Mouse (Mus musculus): ENCODE measurements around the gene Usp35. TPM values are rescaled to one million over a fixed set of nuclear protein-coding genes. Genes with fewer than 3 reads are reported as not detected.

Gene Usp35
- polyA plus RNA-seq (2012; ENCODE audit: insufficient read depth, insufficient read length, low replicate concordance, missing spikeins), result not detected in 2 replicates

GRCm38 (mm10) chr7:97331726-97332666 lies at the start of gene Usp35, which contains the start of gene Kctd21:
Gene Usp35, minus strand, starts transcription at chr7:97332020.
Gene Kctd21, plus strand, starts transcription at chr7:97332327.
- Histone ChIP-seq H3K4me3 (ENCODE audit: insufficient read depth, low read depth, low read length) (peak within 1 kb of the TSS; percentile 96), H3K27ac (ENCODE audit: insufficient read depth, low read depth, low read length) (no peak within 1 kb of the TSS), H3K4me1 (ENCODE audit: control insufficient read depth, insufficient read depth, low read length) (peaks cover 36% of the 10 kb centered on the region)
- WGBS, result under 1% methylated on average over 68 of the region's 68 CpGs
- TF ChIP-seq CTCF (IDR thresholded peaks at IDR 0.05; ENCODE audit: insufficient read depth, low read depth, low read length) (no peak), POLR2A (IDR thresholded peaks at IDR 0.05; ENCODE audit: insufficient read depth, low read depth, low read length) (peak; percentile 58; the same call in 1 of the 2 replicates)

GRCm38 (mm10) chr7:97380500-97381123 lies 48.8 kb upstream of the Usp35 start:
- TF ChIP-seq CTCF (IDR thresholded peaks at IDR 0.05; ENCODE audit: insufficient read depth, low read depth, low read length) (no peak), POLR2A (IDR thresholded peaks at IDR 0.05; ENCODE audit: insufficient read depth, low read depth, low read length) (no peak)
- Histone ChIP-seq H3K4me1 (ENCODE audit: control insufficient read depth, insufficient read depth, low read length) (no peaks in the 10 kb centered on the region), H3K4me3 (ENCODE audit: insufficient read depth, low read depth, low read length) (no peak overlapping the region), H3K27ac (ENCODE audit: insufficient read depth, low read depth, low read length) (no peak overlapping the region)
- WGBS, result 94% methylated on average over 5 of the region's 5 CpGs

- WGBS, result 94% methylated on average over 5 of the region's 5 CpGs
- no peak for TF ChIP-seq POLR2A (IDR thresholded peaks at IDR 0.05; ENCODE audit: insufficient read depth, low read depth, low read length)
- TF ChIP-seq CTCF (IDR thresholded peaks at IDR 0.05; ENCODE audit: insufficient read depth, low read depth, low read length), result no peak
- Histone ChIP-seq H3K27ac (ENCODE audit: insufficient read depth, low read depth, low read length) (no peak overlapping the region), H3K4me1 (ENCODE audit: control insufficient read depth, insufficient read depth, low read length) (no peaks in the 10 kb centered on the region), H3K4me3 (ENCODE audit: insufficient read depth, low read depth, low read length) (no peak overlapping the region)
Measured at GRCm38 (mm10) chr7:97379304-97379703, 47.5 kb upstream of the Usp35 start.

DNA sequence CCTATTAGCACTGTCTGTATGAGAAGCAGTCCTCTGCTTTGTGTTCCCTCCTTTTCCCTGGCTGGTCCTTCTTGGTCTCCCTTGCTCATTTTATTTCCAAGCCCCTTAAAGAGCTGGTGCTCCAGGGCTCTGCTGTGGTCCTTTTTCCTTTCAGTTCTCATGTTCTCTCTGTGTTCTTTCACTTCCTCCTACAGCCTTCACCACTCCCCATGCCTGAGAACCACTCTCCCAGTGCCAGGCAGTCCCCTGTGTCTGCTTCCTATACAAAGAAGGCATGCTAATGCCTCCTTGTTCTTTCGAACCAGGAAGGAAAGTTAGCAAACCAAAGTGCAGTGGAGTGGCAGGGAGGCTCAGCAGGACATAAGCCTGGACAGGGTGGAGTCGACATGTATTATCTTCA lies 44.1 kb upstream of the Usp35 start:
- H3K4me1 ChIP-seq (ENCODE audit: control insufficient read depth, insufficient read depth, low read length), result no peaks in the 10 kb centered on the region; the same call in 1 of the 2 replicates
- H3K27ac ChIP-seq (ENCODE audit: insufficient read depth, low read depth, low read length), result no peak overlapping the region
- no peak overlapping the region for H3K4me3 ChIP-seq (ENCODE audit: insufficient read depth, low read depth, low read length)
- TF ChIP-seq CTCF (IDR thresholded peaks at IDR 0.05; ENCODE audit: insufficient read depth, low read depth, low read length) (no peak), POLR2A (IDR thresholded peaks at IDR 0.05; ENCODE audit: insufficient read depth, low read depth, low read length) (no peak)
- 68% methylated on average over 2 of the region's 2 CpGs for WGBS

DNA sequence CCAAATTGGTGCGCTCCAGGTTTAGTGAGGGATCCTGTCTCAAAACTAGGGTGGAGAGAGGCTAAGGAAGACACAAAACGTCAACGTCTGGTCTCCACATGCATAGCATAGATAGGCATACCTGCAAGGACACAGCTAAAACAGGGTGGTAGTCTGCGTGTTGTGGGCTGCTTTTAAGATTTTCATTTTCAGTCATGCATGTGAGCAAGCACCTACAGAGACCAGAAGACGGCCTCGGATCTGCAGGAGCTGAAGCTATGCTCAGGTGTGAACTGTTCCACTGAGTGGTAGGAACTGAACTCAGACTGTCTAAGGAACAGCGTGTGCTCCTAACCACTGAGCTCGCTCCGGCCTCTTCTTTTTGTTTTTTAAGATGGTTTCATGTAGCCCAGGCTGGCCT lies 43.3 kb upstream of the Usp35 start:
- Histone ChIP-seq H3K4me1 (ENCODE audit: control insufficient read depth, insufficient read depth, low read length) (no peaks in the 10 kb centered on the region; the same call in 1 of the 2 replicates), H3K4me3 (ENCODE audit: insufficient read depth, low read depth, low read length) (no peak overlapping the region), H3K27ac (ENCODE audit: insufficient read depth, low read depth, low read length) (no peak overlapping the region)
- no peak for TF ChIP-seq POLR2A (IDR thresholded peaks at IDR 0.05; ENCODE audit: insufficient read depth, low read depth, low read length)
- no peak for TF ChIP-seq CTCF (IDR thresholded peaks at IDR 0.05; ENCODE audit: insufficient read depth, low read depth, low read length)
- 95% methylated on average over 9 of the region's 9 CpGs for WGBS

GRCm38 (mm10) chr7:97365887-97366286 lies 34.1 kb upstream of the Usp35 start:
- 79% methylated on average over 1 of the region's 1 CpGs for WGBS
- TF ChIP-seq POLR2A (IDR thresholded peaks at IDR 0.05; ENCODE audit: insufficient read depth, low read depth, low read length) (no peak), CTCF (IDR thresholded peaks at IDR 0.05; ENCODE audit: insufficient read depth, low read depth, low read length) (no peak)
- no peaks in the 10 kb centered on the region; the same call in 1 of the 2 replicates for H3K4me1 ChIP-seq (ENCODE audit: control insufficient read depth, insufficient read depth, low read length)
- H3K27ac ChIP-seq (ENCODE audit: insufficient read depth, low read depth, low read length), result no peak overlapping the region
- no peak overlapping the region for H3K4me3 ChIP-seq (ENCODE audit: insufficient read depth, low read depth, low read length)

- no peak overlapping the region for H3K4me3 ChIP-seq (ENCODE audit: insufficient read depth, low read depth, low read length)
- 41% methylated on average over 4 of the region's 4 CpGs for WGBS
- no peaks in the 10 kb centered on the region for H3K4me1 ChIP-seq (ENCODE audit: control insufficient read depth, insufficient read depth, low read length)
- no peak overlapping the region for H3K27ac ChIP-seq (ENCODE audit: insufficient read depth, low read depth, low read length)
- TF ChIP-seq CTCF (IDR thresholded peaks at IDR 0.05; ENCODE audit: insufficient read depth, low read depth, low read length) (peak; percentile 24; the same call in 1 of the 2 replicates), POLR2A (IDR thresholded peaks at IDR 0.05; ENCODE audit: insufficient read depth, low read depth, low read length) (no peak)
Measured at GRCm38 (mm10) chr7:97361467-97361866, 29.6 kb upstream of the Usp35 start.

GRCm38 (mm10) chr7:97360955-97361354 lies 29.1 kb upstream of the Usp35 start:
- 35% methylated on average over 3 of the region's 3 CpGs for WGBS
- H3K4me1 ChIP-seq (ENCODE audit: control insufficient read depth, insufficient read depth, low read length), result no peaks in the 10 kb centered on the region
- no peak overlapping the region for H3K27ac ChIP-seq (ENCODE audit: insufficient read depth, low read depth, low read length)
- no peak for TF ChIP-seq POLR2A (IDR thresholded peaks at IDR 0.05; ENCODE audit: insufficient read depth, low read depth, low read length)
- TF ChIP-seq CTCF (IDR thresholded peaks at IDR 0.05; ENCODE audit: insufficient read depth, low read depth, low read length), result no peak
- no peak overlapping the region for H3K4me3 ChIP-seq (ENCODE audit: insufficient read depth, low read depth, low read length)

GRCm38 (mm10) chr7:97360166-97360565 lies 28.3 kb upstream of the Usp35 start:
- Histone ChIP-seq H3K4me1 (ENCODE audit: control insufficient read depth, insufficient read depth, low read length) (no peaks in the 10 kb centered on the region), H3K27ac (ENCODE audit: insufficient read depth, low read depth, low read length) (no peak overlapping the region), H3K4me3 (ENCODE audit: insufficient read depth, low read depth, low read length) (no peak overlapping the region)
- WGBS, result 82% methylated on average over 5 of the region's 5 CpGs
- TF ChIP-seq CTCF (IDR thresholded peaks at IDR 0.05; ENCODE audit: insufficient read depth, low read depth, low read length), result no peak
- TF ChIP-seq POLR2A (IDR thresholded peaks at IDR 0.05; ENCODE audit: insufficient read depth, low read depth, low read length), result no peak
